Mouse (Mus musculus): ENCODE measurements around the gene Nek9. TPM values are rescaled to one million over a fixed set of nuclear protein-coding genes. Genes with fewer than 3 reads are reported as not detected.

Gene Nek9
- total RNA-seq, 4 experiments from 2014 or later: 39.8 to 42.3 (median 41.1) TPM

- DNase-seq (ENCODE audit: low spot score in 2 of 2): no peak
Observed at GRCm38 (mm10) chr12:85347196-85347595, 8.0 kb upstream of the Nek9 start.

DNA sequence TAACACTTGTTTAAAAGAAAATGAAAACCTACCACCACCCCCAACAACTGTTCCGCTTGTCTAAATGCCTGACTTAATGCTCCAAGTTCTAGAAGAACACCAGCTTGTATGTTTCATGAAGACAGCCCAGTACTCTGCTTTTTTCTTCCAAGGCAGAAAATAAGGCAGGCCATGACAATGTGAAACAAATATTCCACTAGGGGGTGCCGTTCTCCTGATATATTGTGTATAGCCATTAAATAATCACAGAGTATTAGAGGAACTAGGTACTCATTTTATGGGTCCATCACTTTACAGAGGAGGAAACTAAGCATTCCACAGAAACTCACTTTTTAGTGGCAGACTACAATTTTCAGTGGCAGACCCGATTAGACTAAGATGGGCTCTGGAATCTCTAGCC, 7.2 kb upstream of the Nek9 start:
- DNase-seq (ENCODE audit: low spot score in 2 of 2): peak in 1 of 2 experiments; percentile 49

DNA sequence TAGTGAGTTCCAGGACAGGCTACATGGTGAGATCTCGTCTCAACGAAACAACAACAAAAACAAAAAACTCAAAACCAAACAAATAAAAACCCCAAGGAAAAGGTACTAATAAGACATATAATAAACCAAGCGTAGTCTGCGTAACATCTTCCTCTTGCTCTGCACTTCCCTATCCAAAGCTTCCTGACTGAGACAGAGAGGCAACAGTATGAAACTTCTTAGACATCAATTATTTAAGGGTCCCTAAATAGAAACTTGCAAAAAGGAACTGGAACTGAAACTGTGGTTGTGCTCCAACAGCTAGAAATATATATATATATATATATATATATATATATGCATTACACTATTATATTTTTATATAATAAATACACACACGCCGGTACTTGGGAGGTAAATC, 6.4 kb upstream of the Nek9 start:
- no peak for DNase-seq (ENCODE audit: low spot score in 2 of 2)

GRCm38 (mm10) chr12:85344252-85344651, 5.1 kb upstream of the Nek9 start:
- no peak for DNase-seq (ENCODE audit: low spot score in 2 of 2)

- DNase-seq (ENCODE audit: low spot score in 2 of 2): no peak
Observed at GRCm38 (mm10) chr12:85342310-85342709, 3.1 kb upstream of the Nek9 start.

GRCm38 (mm10) chr12:85341131-85341530, 2.0 kb upstream of the Nek9 start:
- no peak for DNase-seq (ENCODE audit: low spot score in 2 of 2)

DNA sequence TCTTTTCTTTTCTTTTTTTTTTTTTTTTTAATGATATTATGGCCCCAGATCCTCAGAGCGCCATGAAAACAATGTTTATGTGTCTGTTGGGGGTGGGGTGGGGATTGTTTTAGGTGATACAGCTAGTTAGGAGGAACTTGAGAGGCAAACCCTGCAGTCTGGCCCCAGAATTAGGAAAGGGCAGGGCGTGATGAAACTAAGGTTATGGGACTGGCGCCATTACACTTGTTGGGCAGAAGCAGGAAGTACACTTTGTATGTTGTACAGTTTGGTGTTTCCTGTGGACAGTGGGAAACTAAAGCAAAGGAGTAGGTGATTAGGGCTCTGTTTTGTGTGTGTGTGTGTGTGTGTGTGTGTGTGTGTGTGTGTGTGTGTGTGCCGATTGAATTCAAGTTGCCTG, 785 bp upstream of the Nek9 start:
- DNase-seq (ENCODE audit: low spot score in 2 of 2): no peak

- no peak for DNase-seq (ENCODE audit: low spot score in 2 of 2)
Observed at GRCm38 (mm10) chr12:85338815-85339214, 347 bp downstream of the Nek9 start.

DNA sequence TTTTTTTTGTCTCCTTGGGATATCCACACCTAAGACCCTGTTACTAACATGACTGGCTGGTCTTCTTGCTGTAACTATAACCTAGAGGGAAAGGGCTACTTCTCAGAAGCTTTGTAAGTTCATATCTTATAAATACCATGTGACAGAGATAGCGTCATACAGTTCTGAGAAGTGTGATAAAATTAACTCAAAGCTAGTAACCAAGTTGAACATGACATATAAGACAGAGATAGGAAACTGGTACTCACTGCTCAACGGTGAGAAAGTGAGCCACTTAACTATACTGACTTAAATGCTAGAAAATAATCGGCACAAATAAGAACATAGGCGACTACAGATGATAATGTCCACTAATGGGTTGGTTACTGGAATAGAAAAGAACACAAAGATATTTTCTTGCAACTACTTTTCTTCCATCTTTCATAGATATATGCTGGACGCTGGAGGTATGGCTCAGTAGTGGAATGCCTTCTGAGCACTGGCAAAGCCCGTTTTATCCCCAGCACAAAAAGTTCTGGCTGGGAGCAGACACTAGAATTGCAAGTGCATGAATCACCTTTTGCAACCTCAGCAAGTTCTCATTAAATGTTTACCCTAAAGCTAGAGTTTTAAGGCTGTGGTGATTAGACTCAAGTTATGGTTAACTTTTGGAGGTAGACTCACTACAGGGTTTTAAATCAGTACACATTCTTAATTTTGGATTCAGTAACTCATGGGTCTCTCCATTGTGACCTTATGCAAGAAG, 1.4 kb downstream of the Nek9 start:
- DNase-seq (ENCODE audit: low spot score in 2 of 2): no peak

DNA sequence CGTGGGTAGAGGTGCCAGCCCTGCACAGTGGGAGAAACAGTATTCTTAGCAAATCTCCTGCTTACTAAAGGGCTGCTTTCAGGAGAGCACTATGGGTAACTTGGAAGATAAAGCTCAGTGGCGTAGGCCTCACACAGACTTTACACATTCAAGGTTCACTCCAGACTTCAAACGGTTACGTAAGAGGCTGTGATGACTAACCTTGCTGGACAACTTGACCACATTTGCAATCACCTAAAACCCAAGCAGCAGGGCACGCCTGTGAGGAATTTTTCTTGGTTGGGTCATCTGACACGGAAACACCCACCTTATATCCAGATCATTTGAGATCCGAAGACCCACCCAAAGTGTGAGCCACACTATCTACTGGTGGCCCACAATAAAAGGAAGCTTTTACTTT, 9.0 kb downstream of the Nek9 start:
- no peak for DNase-seq (ENCODE audit: low spot score in 2 of 2)

DNA sequence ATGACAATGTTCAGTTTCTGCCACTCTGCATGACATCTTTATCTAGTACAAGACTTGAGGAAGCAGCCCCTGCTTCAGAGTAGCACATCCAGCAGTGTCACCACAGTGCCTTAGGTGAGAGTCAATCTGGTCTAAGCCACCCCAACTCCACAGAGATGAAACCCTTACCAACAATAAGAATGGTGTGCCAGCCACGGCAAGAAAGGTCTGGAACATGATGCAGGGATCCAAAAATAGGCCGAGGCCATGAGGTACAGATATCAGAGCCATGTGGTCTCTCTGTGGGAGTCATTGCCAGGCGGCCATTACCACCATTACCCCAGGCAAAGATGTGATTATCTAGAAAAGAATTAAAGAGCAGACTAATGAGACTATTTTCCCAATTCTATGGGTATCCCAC, 30.5 kb downstream of the Nek9 start:
- DNase-seq (ENCODE audit: low spot score in 2 of 2): no peak

DNA sequence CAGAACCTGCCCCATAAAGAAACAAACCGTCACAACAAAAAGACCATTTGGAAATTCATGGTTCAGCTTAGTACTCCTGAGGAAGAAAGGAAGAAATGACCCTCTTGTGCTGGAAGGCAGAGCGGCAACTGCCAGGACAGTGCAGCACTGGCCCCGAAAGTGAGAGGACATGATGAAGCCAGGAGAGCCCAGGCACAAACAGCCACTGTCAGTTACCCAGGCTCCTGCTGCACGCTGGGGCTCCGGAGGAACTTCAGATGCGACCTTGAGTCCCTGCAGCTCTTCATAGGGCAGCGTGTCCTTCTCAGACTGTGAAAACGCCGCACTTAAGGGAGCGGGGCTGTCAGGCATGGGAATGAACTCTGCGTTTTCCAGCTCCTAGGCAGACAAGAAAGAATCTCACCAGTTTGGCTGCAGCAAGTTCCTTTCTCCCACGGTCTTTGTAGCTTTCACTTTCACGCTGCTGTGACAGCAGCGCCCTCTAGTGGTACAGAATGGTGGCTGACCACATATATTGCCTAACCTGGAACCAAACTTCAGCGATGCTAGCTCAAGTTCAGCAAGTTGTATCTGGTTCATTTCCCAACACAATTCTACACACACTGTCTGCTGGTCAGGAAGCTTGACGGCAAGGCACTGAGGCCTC, 33.8 kb downstream of the Nek9 start:
- DNase-seq (ENCODE audit: low spot score in 2 of 2): peak; percentile 69 to 92

GRCm38 (mm10) chr12:85304725-85305124, 34.4 kb downstream of the Nek9 start:
- no peak for DNase-seq (ENCODE audit: low spot score in 2 of 2)

GRCm38 (mm10) chr12:85303256-85303655, 35.9 kb downstream of the Nek9 start:
- DNase-seq (ENCODE audit: low spot score in 2 of 2): no peak

GRCm38 (mm10) chr12:85298835-85299180, 40.4 kb downstream of the Nek9 start:
- DNase-seq (ENCODE audit: low spot score in 2 of 2): no peak

DNA sequence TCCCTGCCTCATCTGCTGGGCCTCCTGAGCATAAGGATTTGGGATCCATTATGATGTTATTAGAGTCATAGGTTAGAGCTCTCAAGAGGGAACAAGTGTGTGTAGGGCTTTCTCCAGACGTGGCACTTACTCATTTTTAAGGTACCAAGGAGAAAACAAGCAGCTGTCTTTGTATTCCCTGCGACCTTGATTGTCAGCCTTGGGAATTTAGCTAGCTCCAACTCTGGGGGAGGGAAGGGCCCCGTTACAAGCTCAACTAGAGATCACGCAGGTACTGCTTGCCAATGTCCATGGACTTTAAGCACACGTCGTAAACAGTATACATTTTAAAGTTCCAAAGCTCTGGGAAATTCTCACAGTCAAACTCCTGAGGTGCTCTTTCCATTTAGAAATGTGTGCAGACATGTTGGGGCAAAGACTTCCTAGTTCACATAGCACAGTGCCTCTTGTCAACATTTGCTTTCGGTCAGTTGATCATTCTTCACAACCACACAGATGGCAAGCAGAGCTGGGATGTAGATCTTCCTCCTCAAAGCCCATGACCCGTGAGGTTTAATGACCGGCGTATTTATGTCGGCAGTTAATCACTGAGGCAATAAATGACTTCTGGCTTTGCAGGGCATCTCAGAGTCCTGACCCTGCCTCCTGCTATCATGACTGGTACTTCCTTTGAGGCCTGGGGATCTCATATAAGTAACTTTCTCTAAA, 40.9 kb downstream of the Nek9 start:
- no peak for DNase-seq (ENCODE audit: low spot score in 2 of 2)

- no peak for DNase-seq (ENCODE audit: low spot score in 2 of 2)
Observed at GRCm38 (mm10) chr12:85297345-85297997, 41.7 kb downstream of the Nek9 start.

DNA sequence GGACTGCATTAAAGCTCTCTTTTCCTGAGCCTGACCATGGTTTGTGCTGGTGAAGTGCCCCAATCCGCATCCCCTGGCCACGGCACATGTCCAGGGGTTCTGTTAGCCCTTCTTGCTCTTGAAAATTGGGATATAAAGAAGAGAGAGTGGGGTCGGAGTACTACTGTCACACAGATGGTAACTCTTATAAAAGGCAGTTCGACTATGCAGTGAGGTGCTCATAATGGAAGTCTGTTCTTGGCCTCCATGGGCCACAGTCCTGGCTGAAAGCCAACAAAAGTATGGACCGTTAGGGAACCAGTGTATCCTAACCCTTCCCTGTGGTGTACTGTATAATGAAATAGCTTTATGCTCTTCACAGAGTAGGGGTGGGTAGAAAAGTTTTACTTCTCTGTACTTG, 42.2 kb downstream of the Nek9 start:
- DNase-seq (ENCODE audit: low spot score in 2 of 2): no peak

GRCm38 (mm10) chr12:85295506-85295905, 43.7 kb downstream of the Nek9 start:
- DNase-seq (ENCODE audit: low spot score in 2 of 2): no peak

- DNase-seq (ENCODE audit: low spot score in 2 of 2): no peak
Observed at GRCm38 (mm10) chr12:85292906-85293305, 46.3 kb downstream of the Nek9 start.

- no peak for DNase-seq (ENCODE audit: low spot score in 2 of 2)
Observed at GRCm38 (mm10) chr12:85292288-85292687, 46.9 kb downstream of the Nek9 start.

- no peak for DNase-seq (ENCODE audit: low spot score in 2 of 2)
Observed at GRCm38 (mm10) chr12:85291541-85291940, 47.6 kb downstream of the Nek9 start.

Measured in layer of hippocampus, adult 8-10 months (tissue).